Mouse (Mus musculus) neutrophil, adult 5-6 weeks (primary cell): Measurements from ENCODE around the gene Magi1. TPM values are rescaled to one million over a fixed set of nuclear protein-coding genes. Genes with fewer than 3 reads are reported as not detected.
"Not testable (repeated sequence)": the region's sequence is repeated elsewhere in the genome, so short reads cannot be mapped to it uniquely, and the experiment has no call there.

Experiments used
- ATAC-seq: fragments of 151-379, 151-347 bp; 2 replicates; pipeline ENCODE4 v1.8.0; 2017; ENCODE audit warnings: mild to moderate bottlenecking, moderate TSS enrichment; ENCODE audit not compliant: insufficient number of reproducible peaks, poor library complexity, low FRiP score, severe bottlenecking; ENCODE audit errors: extremely low read depth
- total RNA-seq: library from RNA; stranded (forward); fragments of 200-1000 nt; gene quantifications from 2 replicates; pipeline ENCODE4 v1.2.3, GENCODE M21; 2017

Magi1 gene
- total RNA-seq, 1 experiment from 2014 or later, result not detected

- no peak for ATAC-seq
Measured at GRCm38 (mm10) chr6:94036554-94036953, 247.2 kb downstream of the Magi1 start.

- ATAC-seq, result no peak
Measured at GRCm38 (mm10) chr6:94026361-94026760, 257.4 kb downstream of the Magi1 start.

DNA sequence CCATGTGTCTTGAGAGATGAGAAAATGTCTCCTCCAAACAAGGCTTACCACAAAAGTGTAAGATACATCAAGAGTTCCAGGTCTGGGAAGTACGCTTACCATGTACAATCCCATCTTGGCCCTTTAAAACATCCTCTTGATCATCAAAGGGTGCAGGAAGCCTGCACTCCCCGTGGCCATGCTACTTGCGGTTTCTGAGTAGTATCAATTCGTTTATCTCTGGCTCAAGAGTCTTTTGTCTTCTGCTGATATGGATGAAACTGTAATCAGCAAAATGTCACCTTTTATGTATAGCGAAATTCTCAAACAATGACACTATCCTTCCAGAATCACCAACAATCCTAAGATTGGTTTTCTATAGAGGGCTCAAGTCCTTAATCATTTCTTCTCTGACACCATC, 261.3 kb downstream of the Magi1 start:
- ATAC-seq, result no peak

DNA sequence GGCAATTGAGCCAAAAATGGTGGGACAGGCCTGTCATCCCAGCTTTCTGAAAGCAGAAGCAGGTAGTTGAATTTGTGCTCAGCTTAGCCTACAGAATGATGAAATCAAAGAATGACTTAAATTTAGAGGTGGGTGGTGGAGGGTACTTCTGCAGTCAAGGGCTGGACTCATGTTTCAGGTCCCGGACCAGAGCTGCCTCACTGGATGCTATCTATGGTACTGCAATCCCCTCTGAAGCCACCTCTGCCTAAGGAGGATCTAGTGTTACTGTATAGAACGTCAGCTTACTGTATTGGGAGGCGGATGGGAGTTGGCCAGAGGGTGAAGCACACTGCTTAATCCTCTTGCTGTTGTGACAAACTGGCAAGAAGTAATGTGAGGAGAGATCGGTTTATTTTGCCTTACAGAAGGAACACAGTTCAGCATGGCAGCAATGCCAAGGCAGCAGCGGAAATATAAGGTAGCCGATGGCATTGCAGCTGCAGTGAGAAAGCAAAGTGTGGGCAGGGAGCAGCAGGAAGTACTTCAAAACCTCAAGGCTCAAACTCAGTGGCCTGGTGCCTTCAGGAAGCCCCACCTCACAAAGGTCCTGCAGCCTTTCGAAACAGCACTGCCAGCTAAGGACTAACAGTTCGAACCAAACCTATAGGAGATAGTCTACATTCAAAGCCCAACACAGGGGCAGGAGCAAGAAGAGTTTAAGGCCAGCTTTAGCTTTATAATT, 262.3 kb downstream of the Magi1 start:
- no peak for ATAC-seq

DNA sequence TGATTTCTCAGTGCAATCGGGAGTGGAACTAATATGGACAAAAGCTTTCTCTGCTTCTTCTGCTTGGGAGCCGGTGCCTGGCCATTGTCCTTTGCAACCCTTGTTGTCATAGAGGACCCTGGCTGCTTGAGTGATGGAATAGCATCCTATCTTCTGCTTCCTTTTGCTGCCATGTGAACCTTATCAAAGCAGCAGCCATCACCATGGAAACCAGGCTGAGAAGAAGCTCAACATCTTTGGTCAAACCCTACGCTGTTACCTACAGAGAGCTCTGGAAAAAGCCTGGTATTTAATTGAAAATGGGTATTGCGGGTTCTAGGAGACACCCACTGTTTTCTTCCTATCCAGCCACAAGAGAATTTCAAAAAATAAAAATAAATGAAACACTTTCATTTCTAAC, 263.2 kb downstream of the Magi1 start:
- no peak for ATAC-seq

- no peak for ATAC-seq
Measured at GRCm38 (mm10) chr6:94019935-94020334, 263.8 kb downstream of the Magi1 start.

- no peak for ATAC-seq
Measured at GRCm38 (mm10) chr6:94013761-94014160, 270.0 kb downstream of the Magi1 start.

GRCm38 (mm10) chr6:94011947-94012346, 271.8 kb downstream of the Magi1 start:
- ATAC-seq, result no peak

GRCm38 (mm10) chr6:94011521-94011920, 272.2 kb downstream of the Magi1 start:
- ATAC-seq, result no peak

GRCm38 (mm10) chr6:94008577-94008976, 275.1 kb downstream of the Magi1 start:
- no peak for ATAC-seq

GRCm38 (mm10) chr6:94003586-94003985, 280.1 kb downstream of the Magi1 start:
- ATAC-seq, result not testable (repeated sequence)

- ATAC-seq, result no peak
Measured at GRCm38 (mm10) chr6:93996841-93997485, 286.8 kb downstream of the Magi1 start.

- ATAC-seq, result no peak
Measured at GRCm38 (mm10) chr6:93987561-93987960, 296.2 kb downstream of the Magi1 start.

- no peak for ATAC-seq
Measured at GRCm38 (mm10) chr6:93985111-93985510, 298.6 kb downstream of the Magi1 start.

- ATAC-seq, result no peak
Measured at GRCm38 (mm10) chr6:93983551-93983950, 300.2 kb downstream of the Magi1 start.

- ATAC-seq, result no peak
Measured at GRCm38 (mm10) chr6:93981211-93981610, 302.5 kb downstream of the Magi1 start.

GRCm38 (mm10) chr6:93979241-93979640, 304.5 kb downstream of the Magi1 start:
- no peak for ATAC-seq

- no peak for ATAC-seq
Measured at GRCm38 (mm10) chr6:93968721-93969120, 315.0 kb downstream of the Magi1 start.

GRCm38 (mm10) chr6:93962757-93963336, 320.9 kb downstream of the Magi1 start:
- ATAC-seq, result no peak

DNA sequence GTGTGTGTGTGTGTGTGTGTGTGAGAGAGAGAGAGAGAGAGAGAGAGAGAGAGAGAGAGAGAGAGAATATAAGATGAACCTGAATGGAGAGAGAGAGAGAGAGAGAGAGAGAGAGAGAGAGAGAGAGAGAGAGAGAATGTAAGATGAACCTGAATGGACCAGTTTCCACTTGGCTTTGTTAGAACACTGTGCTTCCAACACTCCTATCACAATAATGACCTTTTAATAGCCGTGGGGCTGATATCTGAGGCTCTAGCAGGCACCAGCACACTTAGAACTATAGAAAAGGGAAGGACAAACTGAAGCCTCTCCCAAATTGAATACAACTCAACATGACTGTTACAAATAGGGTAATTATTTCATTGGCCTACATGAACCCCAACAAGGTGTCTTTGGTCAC, 321.9 kb downstream of the Magi1 start:
- ATAC-seq, result no peak
